Mouse (Mus musculus) kidney, adult 11 months (tissue): ENCODE measurements around the gene Shank1.
"Not testable (repeated sequence)": the region's sequence is repeated elsewhere in the genome, so short reads cannot be mapped to it uniquely, and the experiment has no call there.

Source experiments
- DNase-seq: peaks from one replicate; pipeline ENCODE4 v3.0.0; 2022

The Shank1 gene

DNA sequence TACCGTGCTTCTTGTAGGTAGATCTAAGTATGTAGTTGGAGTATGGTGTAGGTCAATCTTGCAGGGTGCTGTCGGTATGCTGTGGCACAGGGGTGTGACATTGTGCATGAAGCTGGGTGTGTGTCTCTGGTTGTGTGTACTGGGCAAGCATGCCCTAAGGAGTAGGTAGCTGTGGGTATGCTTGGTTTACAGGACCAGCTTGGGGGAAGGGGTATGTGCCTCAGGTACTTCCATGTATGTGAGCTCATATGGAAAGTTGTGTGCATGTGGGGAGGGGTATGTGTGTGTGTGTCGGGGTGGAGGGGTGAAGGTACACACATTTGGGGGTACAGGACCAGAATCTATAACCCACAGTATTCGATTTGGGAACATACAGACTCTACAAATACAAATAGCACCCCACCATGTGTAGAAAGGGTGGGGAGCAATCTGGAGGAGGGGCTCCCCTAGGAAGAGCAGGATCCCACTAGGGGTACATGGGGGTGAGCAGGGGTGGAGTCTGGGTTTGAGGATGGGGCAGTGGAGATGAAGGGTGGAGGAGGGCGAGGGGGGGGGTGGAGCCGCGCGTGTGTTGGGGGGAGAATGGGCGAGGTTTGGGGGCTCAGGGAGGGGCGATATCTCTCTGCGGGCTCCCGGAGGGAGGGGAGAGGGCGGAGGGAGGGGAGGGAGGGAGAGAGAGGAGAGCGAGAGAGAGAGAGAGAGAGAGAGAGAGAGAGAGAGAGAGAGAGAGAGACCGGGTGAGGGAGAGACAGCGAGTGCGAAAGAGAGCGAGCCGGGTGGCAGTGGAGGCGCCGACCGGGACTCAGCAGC lies at the start of gene Shank1:
Shank1 (plus strand) TSS at position 779 of the 810 bp plus-strand sequence.
- DNase-seq, result no peak

DNA sequence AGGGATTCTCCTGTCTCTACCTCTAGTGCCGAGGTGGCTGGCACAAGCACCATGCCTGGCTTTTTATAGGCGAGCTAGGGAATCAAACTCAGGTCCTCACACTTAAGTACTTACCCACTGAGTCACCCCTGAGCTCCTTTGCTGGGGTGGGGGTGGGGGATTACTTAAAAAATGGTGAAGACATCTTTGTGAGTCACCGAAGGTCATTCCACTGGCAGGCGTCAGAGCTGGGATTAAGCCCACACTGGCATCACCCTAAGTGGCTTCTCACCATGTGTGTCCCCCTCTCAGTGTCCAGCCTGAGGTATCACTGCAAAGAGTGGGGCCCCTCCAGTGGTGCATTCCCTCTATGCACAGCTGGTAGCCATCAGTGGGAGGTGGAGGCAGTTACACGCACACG lies 49.6 kb upstream of the Shank1 start:
- DNase-seq, result no peak

DNA sequence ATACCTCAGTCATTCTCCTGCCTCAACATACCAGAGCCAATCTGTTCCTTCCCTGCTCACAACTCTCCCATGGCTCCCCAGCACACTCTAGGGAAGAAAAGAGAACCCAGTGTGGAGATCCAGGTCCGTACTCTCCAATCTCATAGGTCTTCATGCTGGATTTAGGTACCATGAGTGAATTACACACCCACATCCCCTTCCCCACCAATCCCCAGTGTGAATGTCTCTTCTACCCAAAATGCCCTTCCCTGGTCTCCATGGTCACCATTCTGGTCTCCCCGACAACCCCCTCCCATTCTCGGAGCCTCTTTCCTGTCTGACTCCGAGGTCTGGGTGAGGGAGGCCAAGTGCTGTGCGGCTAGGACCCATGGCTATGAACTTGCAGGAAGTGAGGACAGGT lies 48.9 kb upstream of the Shank1 start, which contains the start of gene Gm15517:
Gm15517 (plus strand) TSS at position 301 of the 400 bp plus-strand sequence.
- no peak for DNase-seq

DNA sequence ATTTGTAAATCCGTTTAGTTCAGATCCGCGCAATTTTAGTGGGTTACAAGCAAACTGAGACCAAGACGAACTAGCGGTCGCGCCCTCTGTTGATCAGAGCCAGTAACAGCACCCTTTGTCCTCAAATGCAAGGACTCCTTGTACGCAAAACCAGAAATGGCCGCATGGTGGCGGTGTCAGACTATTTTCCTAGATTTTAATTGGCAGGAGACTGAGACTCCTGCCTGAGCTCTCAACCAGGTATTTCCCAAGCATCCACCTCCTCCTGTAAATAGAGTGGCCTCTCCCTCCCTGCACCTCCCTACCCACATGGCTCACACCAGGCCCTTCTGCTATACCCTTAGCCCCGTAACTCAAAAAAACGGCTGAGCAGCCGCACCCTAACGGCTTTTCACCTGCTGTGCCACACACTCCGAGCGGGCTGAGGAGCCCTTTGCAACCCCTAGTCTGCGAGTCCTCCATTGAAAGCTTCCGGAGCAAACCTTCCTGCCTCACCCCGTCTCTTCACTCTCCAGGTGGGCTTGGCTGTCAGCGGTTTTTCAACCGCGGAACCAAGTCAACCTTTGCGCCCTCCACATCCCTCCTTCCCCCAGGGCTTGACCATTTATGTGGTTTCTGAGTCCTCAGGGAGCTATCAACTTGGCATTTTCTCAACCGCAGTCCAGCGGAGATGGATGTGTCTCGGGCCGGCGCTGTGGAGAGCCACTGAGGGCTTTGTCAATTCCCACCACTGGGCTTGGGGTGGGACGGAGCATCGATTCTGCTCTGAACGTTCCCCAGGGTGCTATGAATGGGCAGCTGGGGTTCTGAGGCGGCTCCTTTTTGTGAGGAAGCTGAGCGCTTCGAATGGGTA lies 47.0 kb upstream of the Shank1 start:
- peak; percentile 88 for DNase-seq

DNA sequence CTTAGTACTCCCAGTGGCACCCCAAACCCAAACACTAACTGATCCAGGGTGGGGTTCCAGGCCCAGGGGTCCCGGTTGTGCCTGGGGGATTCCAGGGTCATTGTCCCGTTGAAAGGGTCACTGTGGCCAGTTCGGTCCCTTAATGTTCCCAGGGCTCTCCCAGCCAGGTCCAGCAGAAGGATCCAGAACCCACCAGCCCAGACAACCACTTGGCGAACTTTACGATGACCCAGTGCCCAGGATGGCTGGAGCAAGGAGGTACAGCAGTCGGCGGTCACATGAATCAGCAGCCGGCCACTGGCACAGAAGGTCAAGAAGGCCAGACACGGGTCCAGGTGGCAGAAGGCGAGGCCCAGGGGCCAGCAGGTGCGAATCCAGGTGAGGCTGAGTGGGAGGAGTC lies 41.9 kb upstream of the Shank1 start:
- no peak for DNase-seq

DNA sequence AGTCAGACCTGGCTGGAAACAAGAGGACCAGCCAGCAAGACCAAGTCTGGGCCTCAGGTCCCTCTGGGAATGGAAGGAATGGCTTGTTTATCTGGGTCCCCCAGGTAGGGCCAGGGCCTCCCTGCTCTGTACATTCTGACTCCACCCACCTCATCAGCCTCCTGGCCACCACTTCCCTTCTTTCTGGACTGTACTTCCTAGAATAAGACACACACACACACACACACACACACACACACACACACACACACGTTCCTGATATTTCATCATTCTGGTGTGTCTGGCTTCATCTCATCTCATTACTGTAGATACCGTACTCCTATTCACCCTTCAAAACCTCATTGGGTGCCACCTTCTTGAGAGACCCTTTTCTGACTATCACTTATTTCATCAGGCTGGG lies 40.7 kb upstream of the Shank1 start:
- no peak for DNase-seq

DNA sequence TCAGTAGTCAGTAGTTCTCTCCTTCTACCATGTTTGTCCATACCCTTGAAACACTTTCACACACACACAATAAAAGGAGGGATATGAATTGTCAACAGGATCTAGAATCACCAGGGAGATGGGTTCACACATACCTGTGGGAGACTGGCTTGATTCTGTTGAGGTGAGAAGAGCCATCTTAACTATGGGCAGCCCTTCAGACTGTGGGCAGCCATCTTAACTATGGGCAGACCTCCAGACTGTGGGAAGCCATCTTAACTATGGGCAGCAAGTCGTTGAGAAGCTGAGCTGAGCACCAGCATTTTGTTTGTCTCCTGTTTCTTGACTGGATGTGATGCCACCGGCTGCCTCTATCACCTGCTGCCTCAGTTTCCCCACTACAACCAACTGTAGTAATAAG lies 38.7 kb upstream of the Shank1 start:
- DNase-seq, result no peak

DNA sequence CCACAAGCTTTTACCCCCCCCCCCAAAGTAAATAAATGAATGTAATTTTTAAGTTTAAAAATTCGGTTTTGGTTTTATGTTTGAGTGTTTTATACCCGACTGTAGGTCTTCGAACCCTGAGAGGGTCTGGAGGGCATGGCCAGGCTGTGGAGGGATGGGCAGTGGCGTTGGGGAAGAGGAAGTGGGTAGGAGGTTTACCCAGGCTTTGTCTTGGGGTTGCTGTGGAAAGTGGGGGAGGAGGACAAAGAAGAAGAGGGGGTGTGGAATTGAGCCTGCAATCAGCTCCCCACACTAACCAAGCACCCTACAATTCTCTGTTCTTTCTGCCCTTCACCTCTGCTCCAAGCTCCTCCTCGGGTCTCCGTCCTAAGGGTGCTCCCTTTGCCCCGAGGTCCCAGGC lies 37.5 kb upstream of the Shank1 start:
- no peak for DNase-seq

DNA sequence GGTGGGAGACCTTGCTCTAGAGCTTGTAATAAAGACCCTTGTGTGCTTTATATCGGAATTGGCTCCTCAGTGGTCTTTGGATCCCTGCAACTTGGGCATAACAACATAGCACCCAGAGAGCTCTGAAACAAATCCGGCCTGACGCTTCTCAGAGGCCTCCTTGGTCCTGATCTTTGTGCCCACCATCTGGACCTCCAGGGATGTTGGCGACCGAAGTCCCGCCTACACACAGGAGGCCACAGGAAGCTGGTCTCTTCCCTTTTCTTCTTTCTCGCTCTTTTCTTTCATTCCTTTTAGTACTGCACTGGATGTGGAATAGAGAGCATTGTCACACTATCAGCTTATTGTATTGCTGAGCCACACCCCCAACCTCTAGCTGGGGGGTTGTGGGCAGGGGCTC lies 36.6 kb upstream of the Shank1 start:
- no peak for DNase-seq

DNA sequence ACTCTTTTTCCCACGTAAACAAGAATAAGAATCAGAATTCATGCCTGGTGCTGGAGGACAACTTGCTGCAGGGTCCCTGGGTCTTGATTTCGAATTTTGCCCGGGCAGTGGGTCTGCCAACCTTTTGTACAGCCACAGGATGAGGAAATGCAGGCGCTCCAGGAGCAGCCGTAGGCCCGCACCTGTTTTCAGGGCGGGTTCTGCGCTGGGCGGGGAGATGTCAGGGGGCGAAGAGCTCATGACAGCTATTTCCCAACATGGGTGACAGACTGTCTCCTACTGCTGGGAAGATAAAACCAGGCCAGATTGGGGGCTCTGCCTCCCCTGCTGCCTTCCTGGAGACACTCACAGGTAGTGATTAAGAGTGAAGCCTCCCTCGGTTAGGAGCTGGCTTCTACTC lies 36.0 kb upstream of the Shank1 start:
- no peak for DNase-seq

DNA sequence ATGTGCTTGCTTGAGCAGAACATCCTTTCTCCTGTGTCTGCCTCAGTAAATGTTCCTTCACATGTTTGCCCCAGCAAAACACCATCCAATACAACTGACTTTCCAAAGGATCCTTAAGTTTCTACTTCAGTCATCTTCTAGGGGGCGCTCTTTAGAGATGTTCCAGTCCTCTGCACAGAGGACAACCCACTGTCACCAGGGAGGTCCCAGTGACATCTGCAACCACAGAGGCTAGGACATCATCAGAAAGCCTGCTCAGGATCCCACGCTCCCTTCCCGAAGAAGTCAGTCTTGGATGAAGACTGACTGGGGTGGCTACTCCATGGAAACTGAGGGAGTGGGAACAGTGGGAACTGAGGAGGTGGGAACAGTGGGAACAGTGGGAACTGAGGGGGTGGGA lies 34.5 kb upstream of the Shank1 start:
- no peak for DNase-seq

DNA sequence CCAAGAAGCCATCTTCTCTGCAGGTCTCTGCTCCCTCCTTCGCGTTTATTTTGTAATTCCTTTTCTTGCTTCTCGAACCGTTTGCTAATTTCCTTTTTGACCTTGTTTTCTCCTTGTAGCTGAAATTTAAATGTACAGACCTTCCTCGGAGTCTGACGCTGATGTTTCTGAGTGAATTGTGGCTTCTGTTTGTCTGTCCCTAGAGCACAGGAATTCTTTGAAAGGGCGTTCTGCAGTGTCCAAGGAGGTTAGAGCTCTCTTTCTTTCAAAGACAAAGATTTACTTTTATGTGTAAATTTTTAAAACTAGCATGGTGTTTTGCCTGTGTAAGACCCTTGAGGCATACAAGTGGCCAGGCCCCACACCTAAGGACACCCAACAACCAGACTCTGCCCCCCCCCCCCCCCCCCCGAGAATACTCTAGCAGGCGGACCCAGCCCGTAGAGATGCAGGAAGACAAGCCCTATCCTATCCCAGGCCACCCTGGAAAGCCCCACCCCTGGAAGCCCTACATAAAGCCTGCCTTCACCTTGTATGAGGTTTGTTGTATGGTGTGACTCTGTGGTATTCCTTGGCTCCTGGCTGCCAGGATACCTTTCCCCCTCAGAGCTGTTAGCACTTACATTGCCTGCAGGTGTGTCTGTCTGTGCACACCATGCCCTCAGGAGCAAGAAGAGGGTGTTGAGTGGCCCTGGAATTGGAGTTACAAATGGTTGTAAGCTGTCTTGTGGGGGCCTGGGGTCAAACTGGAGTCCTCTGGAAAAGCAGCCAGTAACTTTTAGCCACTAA lies 33.4 kb upstream of the Shank1 start:
- DNase-seq, result no peak

DNA sequence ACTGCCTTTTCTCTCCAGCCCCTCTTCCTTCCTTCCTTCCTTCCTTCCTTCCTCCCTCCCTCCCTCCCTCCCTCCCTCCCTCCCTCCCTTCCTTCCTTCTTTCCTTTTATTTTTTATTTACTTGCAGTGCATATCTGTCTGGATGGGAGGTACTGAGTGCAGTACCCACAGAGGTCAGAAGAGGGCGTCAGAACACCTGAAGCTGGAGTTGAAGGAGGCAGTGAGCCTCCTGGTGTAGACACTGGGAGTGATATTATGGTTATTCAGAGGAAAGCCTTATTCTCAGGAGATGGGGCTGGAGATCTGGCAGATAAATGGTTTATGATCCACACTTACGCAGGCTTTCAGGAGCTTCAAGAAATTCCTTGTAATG lies 32.8 kb upstream of the Shank1 start:
- no peak for DNase-seq

DNA sequence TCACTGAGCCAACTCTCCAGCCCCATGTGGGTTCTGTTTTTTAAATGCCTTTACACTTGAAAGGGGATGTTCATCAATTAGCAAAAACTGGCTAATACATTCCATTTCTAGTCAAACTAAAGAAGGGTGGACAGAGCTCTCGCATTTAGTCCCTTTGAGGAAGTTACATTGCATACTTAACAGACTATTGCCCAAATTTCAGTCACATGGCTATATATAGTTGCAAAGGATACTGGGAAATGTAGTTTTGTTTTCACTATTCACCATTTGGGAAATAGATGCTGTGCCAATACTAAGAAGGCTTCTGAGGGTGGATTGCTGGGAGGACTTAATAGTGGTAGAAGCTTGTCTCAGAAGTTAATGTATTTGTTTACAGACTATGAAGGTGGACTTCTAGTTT lies 29.1 kb upstream of the Shank1 start:
- DNase-seq, result no peak

DNA sequence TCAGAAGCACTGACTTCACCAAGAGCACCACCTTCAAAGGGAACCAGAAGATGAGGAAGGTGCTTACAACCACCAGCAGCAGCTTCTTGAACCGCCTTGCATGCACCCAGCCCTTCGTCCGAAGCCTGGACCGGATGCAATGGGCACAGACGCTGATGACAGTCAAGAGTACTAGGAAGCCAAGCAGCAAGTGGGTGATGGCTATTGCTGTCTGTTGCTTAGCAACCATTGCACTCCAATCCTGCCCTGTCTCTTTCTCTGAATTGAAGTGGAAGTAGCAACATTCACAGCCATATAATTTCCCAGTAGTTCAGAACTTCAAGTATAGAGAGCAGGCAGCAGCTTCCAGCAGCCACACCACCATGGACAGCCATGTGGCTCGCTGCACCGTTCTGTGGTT lies 28.5 kb upstream of the Shank1 start:
- DNase-seq, result no peak

DNA sequence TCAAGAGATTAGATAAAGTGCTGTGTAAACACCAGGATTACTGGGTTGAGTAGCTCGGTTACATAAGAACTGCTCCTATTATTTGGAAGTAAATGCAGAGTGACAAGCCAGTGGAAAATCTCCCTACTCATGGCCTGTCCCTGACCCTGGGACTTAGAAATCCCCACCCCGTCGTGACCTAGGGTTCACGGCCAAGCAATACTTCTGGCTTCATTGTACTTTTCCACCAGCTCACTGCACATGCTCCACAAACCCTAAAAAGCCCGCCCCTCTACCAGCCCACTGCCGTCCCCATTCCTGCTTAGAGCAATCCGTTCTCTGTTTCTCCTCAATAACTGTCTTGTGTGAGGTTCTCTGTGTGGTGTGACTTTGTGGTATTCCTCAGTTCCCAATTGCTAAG lies 22.3 kb upstream of the Shank1 start:
- DNase-seq, result peak; percentile 8

DNA sequence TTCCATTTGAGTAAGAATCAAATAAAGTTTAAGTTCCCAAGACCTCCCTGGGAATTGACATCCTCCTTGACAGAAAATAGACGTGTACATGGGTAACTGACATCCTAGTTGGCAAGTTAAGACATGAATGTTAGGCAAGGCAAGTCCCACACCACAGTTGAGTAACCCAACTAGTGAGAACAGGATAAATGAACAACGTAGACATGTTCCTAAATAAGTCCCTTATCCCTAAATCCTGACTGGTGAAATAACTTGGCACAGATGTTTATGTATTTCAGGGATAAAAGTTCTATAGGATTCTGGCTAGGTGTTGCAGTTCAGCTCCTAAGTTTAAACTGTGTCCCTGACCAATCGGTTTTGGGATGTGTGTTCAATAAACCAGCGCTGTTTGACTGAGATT lies 19.1 kb upstream of the Shank1 start:
- no peak for DNase-seq

DNA sequence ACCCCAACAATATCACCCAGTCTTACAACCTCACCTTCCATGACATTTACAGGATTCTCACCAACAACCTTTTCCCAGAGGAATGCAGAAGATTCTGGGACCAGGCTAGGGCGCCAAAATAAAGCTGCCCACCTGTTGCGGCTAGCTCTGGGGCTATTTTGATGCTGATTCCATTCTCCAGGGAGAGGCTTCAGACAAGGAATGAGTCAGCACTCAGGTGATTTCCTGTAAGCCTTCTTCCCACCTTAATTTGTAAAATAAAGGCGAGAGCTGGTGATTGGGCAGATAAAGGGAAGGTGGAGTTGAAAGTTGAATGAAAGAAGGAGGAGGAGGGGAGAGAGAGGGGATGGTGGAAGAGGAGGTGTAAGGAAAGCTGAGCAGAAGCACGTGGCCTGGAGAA lies 18.6 kb upstream of the Shank1 start:
- DNase-seq, result no peak

DNA sequence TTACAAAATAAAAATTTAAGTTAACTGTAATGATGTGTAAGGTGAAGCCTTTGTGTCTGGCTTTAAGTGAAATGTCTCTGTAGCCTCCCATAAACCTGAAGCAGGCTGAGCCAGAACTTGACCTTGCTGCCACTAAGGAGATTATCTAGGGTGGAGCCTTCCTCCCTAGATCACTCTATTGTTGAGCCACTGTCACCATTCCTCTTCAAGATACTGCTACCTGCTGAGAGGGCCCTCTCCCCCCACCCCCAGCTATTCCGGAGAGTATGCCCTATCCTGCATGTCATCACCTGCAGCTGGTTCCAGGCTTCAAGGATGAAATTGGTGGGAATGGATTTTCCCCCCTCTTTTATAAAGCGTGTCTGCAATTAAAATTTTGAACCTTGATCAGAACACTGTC lies 12.6 kb upstream of the Shank1 start:
- DNase-seq, result not testable (repeated sequence)

DNA sequence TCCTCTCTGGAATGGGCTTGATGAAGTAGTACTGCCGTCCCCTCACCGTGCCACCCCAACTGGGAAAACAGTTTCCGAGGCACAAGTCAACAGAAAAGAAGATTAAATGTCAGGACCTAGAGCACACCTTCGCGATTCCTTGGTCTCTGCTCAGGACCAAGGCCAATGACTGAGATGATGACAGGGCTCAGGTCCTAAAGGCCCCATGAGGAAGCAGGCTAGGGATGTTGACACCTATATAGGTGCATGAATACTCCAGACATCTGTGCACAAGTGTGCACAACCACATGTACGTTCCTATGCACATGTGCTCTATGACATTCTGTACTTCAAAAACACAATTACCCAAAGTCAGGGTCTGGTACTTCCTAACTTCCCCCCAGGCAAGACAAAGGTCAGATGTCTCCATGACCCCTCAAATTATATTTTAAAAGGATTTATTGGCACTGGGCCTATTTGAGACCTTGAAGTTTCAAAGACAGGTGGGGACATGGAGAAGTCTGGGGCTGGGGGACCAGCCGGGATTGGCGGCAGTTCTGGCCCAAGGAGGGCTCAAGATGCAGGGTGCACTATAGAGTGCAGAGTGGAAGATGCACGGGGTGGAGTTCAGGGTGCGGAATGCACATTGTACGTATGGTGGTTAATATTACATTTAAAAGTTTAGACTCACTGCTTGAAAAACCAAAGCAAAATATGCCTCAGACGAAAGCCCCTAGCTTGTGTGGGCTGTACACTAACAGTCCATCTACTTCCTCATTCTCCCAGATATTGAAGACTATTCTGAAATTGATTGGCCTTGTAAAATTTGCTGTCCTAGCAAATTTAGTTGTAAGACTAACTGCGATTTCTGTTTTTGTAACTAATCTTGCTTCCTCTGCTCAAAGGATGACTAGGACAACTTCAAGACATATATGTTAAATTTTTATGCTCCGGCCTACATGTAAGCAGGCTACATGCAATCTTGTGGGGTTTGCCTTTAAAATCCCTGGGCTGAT lies 6.4 kb upstream of the Shank1 start:
- peak; percentile 7 for DNase-seq

DNA sequence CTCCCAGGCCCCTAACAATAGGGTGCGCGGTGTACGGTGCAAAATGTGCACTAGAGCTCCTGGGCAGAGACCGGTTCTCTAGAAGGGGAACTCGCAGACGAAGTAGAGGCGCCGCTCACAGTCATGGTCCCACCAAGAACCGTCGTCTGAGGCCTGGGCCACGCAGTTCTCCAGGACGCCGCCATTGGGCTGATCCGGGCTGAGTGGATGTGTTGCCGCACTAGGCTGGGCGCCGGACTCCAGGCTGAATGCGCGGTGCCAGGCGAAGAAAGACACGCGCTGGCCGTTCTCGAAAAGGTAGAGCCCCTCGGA lies 5.6 kb upstream of the Shank1 start:
- DNase-seq, result no peak
